Mouse (Mus musculus): Measurements from ENCODE around the gene 2810021J22Rik. TPM values are rescaled to one million over a fixed set of nuclear protein-coding genes. Genes with fewer than 3 reads are reported as not detected.

2810021J22Rik gene
- polyA plus RNA-seq, 1 experiment from 2014 or later = 2.5 TPM

DNA sequence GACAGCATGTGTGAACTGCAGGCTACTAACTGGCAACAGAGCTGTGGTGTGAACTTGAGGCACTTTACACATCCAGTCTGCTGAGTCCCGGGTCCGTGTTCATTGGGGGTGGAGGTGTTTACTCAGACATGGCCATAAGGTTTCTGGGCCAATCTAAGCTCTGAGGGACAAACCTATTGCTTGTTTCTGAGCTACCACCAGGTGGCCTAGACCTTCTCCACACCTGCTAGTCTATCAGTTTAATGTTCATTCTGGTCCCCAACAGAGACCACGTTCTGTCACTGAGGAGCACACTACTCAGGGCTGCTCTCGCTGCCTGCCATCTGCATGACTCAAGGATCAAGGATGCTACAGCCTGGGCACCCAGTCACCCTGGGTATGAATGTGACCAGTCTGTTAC, 64.6 kb downstream of the 2810021J22Rik start:
- Histone ChIP-seq H3K4me3 (replicated peaks) (no peak overlapping the region), H3K4me1 (replicated peaks) (peaks cover 60% of the 10 kb centered on the region)

More for the DNA sequence above, 64.6 kb downstream of the 2810021J22Rik start:
- Histone ChIP-seq H3K36me3 (replicated peaks) (peaks cover 54% of the 10 kb centered on the region), H3K4me2 (no peak overlapping the region), H3K9ac (no peak overlapping the region), H3K9me3 (replicated peaks) (no peaks in the 10 kb centered on the region), H3K27me3 (no peaks in the 10 kb centered on the region), H3K27ac (replicated peaks) (0 out of 2 replicates have a peak overlapping the region, but pooled peaks have one; percentile 86)
- 64% methylated on average over 4 of the region's 4 CpGs for WGBS (ENCODE audit: insufficient replicate concordance)
- ATAC-seq (ENCODE audit: insufficient read depth) = no peak

Other genes with a start within 250 kb of the 2810021J22Rik start
- not detected in 2 replicates for gene Olfr323, start 236.7 kb upstream of the 2810021J22Rik start, polyA plus RNA-seq (2015; fragmentation: Nextera tagmentation; extraction: Ambion mirVana)
- 13.7 and 14.0 TPM in 2 replicates for gene Trim58, start 226.8 kb upstream of the 2810021J22Rik start, polyA plus RNA-seq (2015; fragmentation: Nextera tagmentation; extraction: Ambion mirVana)
- not detected in 2 replicates for gene Olfr322, start 208.4 kb upstream of the 2810021J22Rik start, polyA plus RNA-seq (2015; fragmentation: Nextera tagmentation; extraction: Ambion mirVana)
- not detected in 2 replicates for gene Olfr320, start 186.1 kb upstream of the 2810021J22Rik start, polyA plus RNA-seq (2015; fragmentation: Nextera tagmentation; extraction: Ambion mirVana)
- gene Olfr319, start 168.1 kb upstream of the 2810021J22Rik start, polyA plus RNA-seq (2015; fragmentation: Nextera tagmentation; extraction: Ambion mirVana) = not detected in 2 replicates
- not detected in 2 replicates for gene Olfr318, start 143.2 kb upstream of the 2810021J22Rik start, polyA plus RNA-seq (2015; fragmentation: Nextera tagmentation; extraction: Ambion mirVana)
- not detected in 2 replicates for gene Olfr317, start 128.0 kb upstream of the 2810021J22Rik start, polyA plus RNA-seq (2015; fragmentation: Nextera tagmentation; extraction: Ambion mirVana)
- not detected in 2 replicates for gene Olfr316, start 114.5 kb upstream of the 2810021J22Rik start, polyA plus RNA-seq (2015; fragmentation: Nextera tagmentation; extraction: Ambion mirVana)
- not detected in 2 replicates for gene Olfr315, start 94.0 kb upstream of the 2810021J22Rik start, polyA plus RNA-seq (2015; fragmentation: Nextera tagmentation; extraction: Ambion mirVana)
- not detected in 2 replicates for gene Olfr314, start 84.3 kb upstream of the 2810021J22Rik start, polyA plus RNA-seq (2015; fragmentation: Nextera tagmentation; extraction: Ambion mirVana)
- not detected in 2 replicates for gene Fam183b, start 65.3 kb upstream of the 2810021J22Rik start, polyA plus RNA-seq (2015; fragmentation: Nextera tagmentation; extraction: Ambion mirVana)
- gene Olfr313, start 52.2 kb upstream of the 2810021J22Rik start, polyA plus RNA-seq (2015; fragmentation: Nextera tagmentation; extraction: Ambion mirVana) = not detected in 2 replicates
- gene Olfr312, start 38.0 kb upstream of the 2810021J22Rik start, polyA plus RNA-seq (2015; fragmentation: Nextera tagmentation; extraction: Ambion mirVana) = not detected in 2 replicates
- not detected in 2 replicates for gene Olfr311, start 28.0 kb upstream of the 2810021J22Rik start, polyA plus RNA-seq (2015; fragmentation: Nextera tagmentation; extraction: Ambion mirVana)
- 1.7 and 2.6 TPM in 2 replicates for gene Gm12258, start 20.1 kb upstream of the 2810021J22Rik start, polyA plus RNA-seq (2015; fragmentation: Nextera tagmentation; extraction: Ambion mirVana)
- gene Zfp39, start 37.0 kb downstream of the 2810021J22Rik start, polyA plus RNA-seq (2015; fragmentation: Nextera tagmentation; extraction: Ambion mirVana) = 4.8 and 5.2 TPM in 2 replicates
- gene Btnl10, start 50.7 kb downstream of the 2810021J22Rik start, polyA plus RNA-seq (2015; fragmentation: Nextera tagmentation; extraction: Ambion mirVana) = 14.3 and 16.4 TPM in 2 replicates
- gene Rnf187, start 71.7 kb downstream of the 2810021J22Rik start, polyA plus RNA-seq (2015; fragmentation: Nextera tagmentation; extraction: Ambion mirVana) = 111 and 117 TPM in 2 replicates
- gene Hist3h2ba, start 81.7 kb downstream of the 2810021J22Rik start, polyA plus RNA-seq (2015; fragmentation: Nextera tagmentation; extraction: Ambion mirVana) = 9.2 and 9.6 TPM in 2 replicates
- 16.1 and 16.4 TPM in 2 replicates for gene Hist3h2a, start 87.5 kb downstream of the 2810021J22Rik start, polyA plus RNA-seq (2015; fragmentation: Nextera tagmentation; extraction: Ambion mirVana)
- 0.06 and 0.14 TPM in 2 replicates for gene Trim17, start 87.5 kb downstream of the 2810021J22Rik start, polyA plus RNA-seq (2015; fragmentation: Nextera tagmentation; extraction: Ambion mirVana)
- 8.6 and 9.1 TPM in 2 replicates for gene Trim11, start 110.9 kb downstream of the 2810021J22Rik start, polyA plus RNA-seq (2015; fragmentation: Nextera tagmentation; extraction: Ambion mirVana)